Mouse (Mus musculus): Measurements from ENCODE around the gene Gm10352.
"Not testable (repeated sequence)": the region's sequence is repeated elsewhere in the genome, so short reads cannot be mapped to it uniquely, and the experiment has no call there.

The Gm10352 gene

GRCm38 (mm10) chrY:2900689-2901088 lies at the start of gene Gm10352:
Gm10352 (plus strand) TSS chrY:2900989.
- DNase-seq (ENCODE audit: low spot score in 2 of 2): not testable (repeated sequence)

DNA sequence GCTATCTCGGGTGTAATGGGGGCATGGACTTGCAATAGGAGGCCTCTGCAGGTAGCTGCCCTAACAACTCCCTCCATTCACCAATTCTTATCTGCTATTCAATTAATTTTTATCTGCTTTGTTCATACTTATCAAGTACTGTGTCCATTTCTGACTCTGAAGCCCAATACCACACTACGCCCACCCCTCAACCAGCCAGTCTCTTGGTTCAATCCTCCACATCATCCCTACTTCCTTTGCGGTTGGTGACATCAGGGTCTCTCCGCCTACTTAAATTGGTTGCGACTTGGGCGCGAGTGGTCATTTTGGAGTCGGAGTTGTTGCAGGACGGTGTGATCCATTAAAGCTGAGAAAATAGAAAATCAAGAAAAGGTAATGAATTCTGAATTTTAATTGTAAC lies 31.5 kb downstream of the Gm10352 start, which contains the start of gene Gm29289:
TSS of gene Gm29289 (plus strand) at position 301 of the 400 bp plus-strand sequence.
- DNase-seq (ENCODE audit: low spot score in 2 of 2): not testable (repeated sequence)
